Mouse (Mus musculus) bone marrow, adult 2 months (tissue): ENCODE measurements at regions not wholly inside any gene's neighbourhood (a gene's known extent, or its start where the extent isn't known, plus 50 kb on each side); places are given as distances from the start of the nearest gene placed in this dataset.

Source experiments
- CTCF ChIP-seq: fragments of 200-500 bp; IDR thresholded peaks from 2 replicates; pipeline ENCODE4 v1.5.1; 2011; ENCODE audit warnings: low read length, control low read depth; ENCODE audit not compliant: control insufficient read depth, insufficient read depth
- POLR2A ChIP-seq: fragments of 200-500 bp; IDR thresholded peaks from 2 replicates; pipeline ENCODE4 v1.6.1; 2011; ENCODE audit warnings: low read depth, mild to moderate bottlenecking, control low read depth, low read length, borderline replicate concordance; ENCODE audit not compliant: control insufficient read depth

GRCm38 (mm10) chr10:24453507-24453906, 141.7 kb upstream of the Ccn2 start:
- TF ChIP-seq POLR2A (no peak), CTCF (no peak)
